Mouse (Mus musculus) brain, embryonic 14.5 days (tissue): ENCODE results near the gene Sipa1l1. TPM values are rescaled to one million over a fixed set of nuclear protein-coding genes. Genes with fewer than 3 reads are reported as not detected.

Source experiments
- DNase-seq: peaks from one replicate; pipeline ENCODE4 v3.0.0-alpha.2; 2011; ENCODE audit warnings: low read depth
- CTCF ChIP-seq: fragments of 200-500 bp; IDR thresholded peaks from 2 replicates; pipeline ENCODE4 v1.5.1; 2012; ENCODE audit warnings: inconsistent platforms, mild to moderate bottlenecking, moderate library complexity, borderline replicate concordance; ENCODE audit not compliant: insufficient read depth, insufficient read length; ENCODE audit errors: extremely low read depth
- POLR2A ChIP-seq: fragments of 200-500 bp; IDR thresholded peaks from 2 replicates; pipeline ENCODE4 v1.6.1; 2012; ENCODE audit warnings: mild to moderate bottlenecking, inconsistent platforms, borderline replicate concordance; ENCODE audit not compliant: poor library complexity, insufficient read depth, insufficient read length, severe bottlenecking; ENCODE audit errors: extremely low read depth
- polyA plus RNA-seq: library from polyadenylated mRNA; depleted of rRNA; stranded (reverse); fragments of >200 nt; gene quantifications from 2 replicates; pipeline ENCODE4 v1.2.3, GENCODE M21; 2012

The Sipa1l1 gene
- polyA plus RNA-seq, 1 experiment, result 24.1 TPM

DNA sequence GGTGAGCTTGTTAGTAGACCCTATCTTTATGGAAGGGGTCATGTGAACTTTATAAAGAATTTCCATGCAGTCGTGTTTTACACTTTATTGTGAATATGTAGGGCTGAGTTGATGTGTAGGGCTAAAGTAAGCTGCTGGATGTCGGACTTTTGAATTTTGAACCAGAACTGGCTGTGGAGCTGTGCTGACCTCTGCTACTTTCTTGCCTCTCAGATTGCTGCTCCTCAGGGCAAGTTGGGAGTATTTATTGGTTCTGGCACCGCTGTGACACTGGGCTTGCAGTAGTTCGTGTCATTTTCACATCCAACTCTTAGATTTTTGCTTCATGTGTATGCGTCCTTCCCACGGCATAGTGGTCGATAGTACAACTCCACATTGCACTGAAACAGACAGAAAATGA lies 49.1 kb downstream of the Sipa1l1 start:
- DNase-seq, result no peak
- no peak for TF ChIP-seq POLR2A
- TF ChIP-seq CTCF, result no peak

DNA sequence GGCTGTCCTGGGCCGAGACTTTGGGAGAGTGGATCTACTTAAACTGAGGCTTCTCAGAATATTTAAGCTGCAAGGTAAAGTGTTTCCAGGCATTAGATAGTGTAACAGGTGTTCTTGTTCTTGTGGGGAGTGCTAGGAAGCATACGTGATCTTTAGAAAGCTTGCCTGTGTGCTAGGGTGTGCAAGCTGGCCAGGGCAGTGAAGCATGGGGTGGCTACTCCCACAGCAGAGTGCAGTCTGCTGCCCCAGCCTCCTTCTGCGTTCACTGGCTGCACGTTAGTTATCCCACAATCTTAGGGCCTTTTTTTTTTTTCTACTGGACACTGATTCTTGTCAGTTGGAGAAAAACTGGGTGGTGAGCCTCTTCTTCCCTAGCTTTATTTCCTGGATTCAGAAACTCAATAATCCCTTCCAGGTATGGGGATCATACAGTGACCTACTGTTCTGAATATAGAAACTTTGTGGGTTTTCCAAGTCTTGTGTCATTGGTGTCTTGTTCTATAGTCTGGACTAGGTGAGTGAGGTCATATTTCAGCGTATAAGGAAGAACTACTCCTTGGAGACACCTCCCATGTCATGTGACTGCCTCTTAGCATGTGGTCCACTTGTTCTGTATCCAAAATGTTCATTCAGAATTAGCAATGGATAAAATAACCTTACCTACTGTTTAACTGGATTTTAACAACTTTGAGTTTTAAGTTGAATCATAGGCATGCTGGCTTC lies 51.4 kb downstream of the Sipa1l1 start:
- DNase-seq, result no peak
- TF ChIP-seq CTCF, result no peak

DNA sequence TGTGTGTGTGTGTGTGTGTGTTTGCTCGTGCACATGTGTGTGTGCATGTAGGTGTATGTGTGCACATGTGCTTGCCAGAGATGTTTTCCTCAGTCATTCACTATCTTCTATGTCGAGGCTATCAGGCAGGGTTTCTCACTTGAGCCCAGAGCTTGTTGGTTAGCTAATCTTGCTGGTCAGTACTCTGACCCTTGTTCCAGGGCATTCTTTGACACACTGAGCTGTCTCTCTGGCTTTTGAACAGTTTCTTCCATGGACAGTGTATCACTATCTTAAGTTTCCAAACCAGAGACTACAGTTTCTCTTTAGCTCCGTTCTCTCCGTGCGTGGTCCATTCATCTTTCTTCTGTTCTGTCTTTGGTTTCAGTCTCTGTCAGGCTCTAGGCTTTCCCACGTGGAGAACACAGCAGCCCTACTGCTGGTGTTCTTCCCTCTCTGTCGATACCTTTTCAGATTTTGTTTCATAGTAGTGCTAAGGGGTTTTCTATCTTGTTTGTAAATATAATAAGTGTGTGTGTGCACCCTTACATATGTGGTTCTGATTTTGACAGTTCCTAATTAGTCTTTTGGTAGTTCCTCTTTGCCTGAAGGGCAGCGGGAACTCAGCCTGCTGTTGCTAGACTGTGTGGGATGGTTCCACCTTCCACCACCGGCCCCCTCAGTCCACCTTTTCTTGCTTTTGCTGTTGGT lies 54.2 kb downstream of the Sipa1l1 start:
- TF ChIP-seq CTCF (no peak), POLR2A (no peak)
- no peak for DNase-seq

DNA sequence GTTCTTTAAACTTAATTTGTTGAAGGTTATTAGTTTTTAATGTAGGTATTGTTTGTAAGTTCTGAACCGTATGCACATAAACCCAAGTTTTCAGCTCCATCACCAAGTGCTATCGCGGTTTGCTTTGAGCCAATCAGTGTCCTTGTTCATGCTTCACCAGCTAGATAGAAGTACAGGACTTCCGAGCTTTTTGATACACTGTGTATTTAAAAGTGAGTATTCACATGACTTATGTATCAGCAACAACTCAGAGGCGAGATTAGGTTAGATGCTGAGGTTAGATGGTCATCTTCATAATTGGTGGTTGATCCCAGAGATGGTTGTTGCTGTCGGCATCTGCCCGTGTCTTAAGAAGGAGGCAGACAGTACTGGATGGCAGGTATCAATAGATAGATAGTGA lies 55.7 kb downstream of the Sipa1l1 start:
- no peak for TF ChIP-seq POLR2A
- no peak for TF ChIP-seq CTCF
- no peak for DNase-seq

DNA sequence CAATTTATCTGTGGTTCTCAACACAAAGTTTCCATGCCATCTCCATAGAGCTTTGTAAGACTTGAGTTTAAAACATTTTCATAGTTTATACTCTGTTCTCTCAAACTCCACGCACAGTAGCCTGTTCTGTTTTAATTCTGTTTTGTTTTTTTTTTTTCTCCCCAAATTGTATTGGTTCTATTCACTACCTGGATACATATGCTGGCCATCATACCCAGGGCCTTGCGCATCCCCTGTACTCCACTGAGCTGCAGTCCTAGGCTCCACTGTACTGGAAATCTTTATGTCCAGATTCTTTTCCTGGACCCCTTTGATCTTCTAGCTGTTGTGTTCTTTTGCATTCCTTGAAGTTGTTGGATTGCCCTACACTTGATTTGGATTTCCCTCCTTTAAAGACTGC lies 56.2 kb downstream of the Sipa1l1 start:
- TF ChIP-seq POLR2A, result no peak
- no peak for TF ChIP-seq CTCF
- DNase-seq, result no peak

DNA sequence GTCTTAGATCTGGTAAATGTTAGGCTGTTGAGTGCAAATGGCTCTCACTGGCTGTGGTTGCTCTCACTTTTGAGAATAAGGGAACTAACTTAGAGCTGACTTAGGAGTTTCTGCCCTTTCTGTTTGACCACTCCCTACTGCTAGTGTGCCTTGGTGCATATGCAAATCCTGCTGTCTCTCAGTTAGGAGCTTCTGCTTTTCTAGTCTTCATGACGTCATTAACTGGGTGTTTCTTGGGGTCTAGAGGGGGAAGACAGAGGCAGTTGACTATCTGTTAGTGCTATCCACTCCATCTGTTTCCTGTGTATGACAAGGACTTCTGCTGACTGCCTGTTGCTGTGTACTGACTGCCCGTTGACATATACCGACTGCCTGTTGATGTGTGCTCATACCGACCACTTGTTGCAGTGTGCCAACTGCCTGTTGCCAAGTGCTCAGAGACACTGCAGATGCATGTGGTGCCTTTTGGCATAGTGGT lies 56.7 kb downstream of the Sipa1l1 start:
- DNase-seq, result no peak
- TF ChIP-seq CTCF (no peak), POLR2A (no peak)

DNA sequence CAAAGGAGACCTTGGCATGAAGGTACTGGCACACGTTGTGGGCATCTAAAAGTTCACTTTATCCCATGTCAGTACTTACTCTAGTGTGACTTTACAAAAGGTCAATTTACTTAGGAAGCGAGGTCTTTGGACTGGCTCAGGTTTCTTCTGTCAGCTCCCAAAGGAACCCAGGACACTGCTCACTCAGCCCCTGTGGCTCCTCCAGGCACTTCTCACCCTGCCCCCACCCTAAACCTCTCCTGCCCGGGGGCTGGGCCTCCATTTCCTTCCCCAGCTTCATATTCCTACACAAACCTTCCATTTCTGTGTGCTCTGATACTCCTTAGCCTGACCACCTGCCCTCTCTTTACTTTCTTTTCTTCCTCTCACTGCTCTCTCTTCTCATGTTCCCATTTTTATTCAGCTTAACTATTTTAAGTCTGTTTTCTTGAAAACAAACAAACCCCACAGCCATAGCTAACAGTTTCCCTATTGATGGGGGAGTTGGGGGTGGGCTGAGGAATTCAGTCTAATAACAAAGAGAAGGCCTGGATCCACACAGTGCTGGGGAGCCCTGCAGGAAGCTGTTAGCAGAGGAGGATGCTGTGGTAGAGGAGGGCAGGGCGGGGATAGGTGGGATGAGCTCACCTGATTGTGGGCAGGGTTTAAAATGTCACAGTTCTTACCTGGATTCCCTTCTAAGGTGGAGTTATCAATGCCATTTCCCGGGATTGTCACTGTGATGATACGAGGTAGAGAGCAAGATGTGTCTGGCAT lies 57.4 kb downstream of the Sipa1l1 start:
- no peak for DNase-seq
- TF ChIP-seq POLR2A (no peak), CTCF (no peak)

DNA sequence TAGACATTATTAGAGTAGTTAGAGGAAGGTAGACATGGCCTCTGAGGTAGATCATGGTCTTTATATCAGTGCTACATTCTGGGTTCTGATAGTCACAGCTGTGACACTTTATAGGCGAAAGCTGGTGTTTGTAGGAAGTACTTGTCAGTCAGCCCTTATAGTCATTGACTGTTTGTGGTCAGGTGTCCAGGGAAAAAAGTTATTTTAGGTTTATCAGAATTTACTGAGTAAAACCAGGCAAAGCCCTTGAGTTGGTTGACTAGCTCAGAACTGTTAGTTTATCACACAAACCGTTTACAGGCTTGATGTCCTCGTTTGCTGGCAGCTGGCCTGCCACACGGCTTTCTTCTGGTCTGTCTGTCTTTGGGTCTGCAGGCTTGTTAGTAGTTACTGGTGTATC lies 61.0 kb downstream of the Sipa1l1 start:
- peak; percentile 5 for DNase-seq
- TF ChIP-seq POLR2A (no peak), CTCF (no peak)

DNA sequence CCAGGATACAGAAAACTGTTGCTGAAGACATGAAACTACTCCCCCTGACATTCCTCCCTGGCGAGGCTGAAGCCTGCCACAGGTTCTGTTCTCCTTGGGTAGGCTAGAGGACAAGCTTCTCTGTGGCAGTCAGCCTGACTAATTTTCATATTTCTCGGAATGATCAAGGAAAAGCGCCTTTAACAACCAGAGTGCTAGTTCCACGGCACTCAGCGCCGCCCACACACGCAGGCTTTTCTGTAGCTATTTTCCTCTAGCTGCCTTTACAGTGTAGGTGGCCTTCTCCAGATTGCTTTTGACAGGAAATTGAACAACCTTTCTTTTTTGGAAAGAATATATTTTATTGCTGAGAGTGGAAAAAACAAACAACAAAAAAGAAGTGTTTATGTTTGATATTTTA lies 62.1 kb downstream of the Sipa1l1 start:
- TF ChIP-seq CTCF (no peak), POLR2A (no peak)
- peak; percentile 6 for DNase-seq

DNA sequence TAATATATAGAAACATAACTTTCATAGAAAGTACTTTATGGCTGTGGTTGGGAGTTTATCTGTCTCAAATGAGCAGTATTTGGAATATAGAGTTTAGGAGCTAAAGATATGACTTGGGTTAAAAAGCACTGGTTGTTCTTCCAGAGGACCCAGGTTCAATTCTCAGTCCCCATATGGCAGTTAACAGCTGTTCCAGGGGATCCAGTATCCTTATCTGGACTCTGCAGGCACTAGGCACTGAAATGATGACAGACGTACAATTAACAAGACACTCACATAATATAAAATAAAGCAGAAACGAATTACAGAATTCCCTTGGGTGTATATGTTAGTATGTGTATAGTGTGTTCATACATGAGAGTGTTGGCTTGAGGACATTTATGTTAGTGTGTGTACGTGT lies 64.1 kb downstream of the Sipa1l1 start:
- TF ChIP-seq CTCF, result no peak
- no peak for TF ChIP-seq POLR2A
- no peak for DNase-seq

DNA sequence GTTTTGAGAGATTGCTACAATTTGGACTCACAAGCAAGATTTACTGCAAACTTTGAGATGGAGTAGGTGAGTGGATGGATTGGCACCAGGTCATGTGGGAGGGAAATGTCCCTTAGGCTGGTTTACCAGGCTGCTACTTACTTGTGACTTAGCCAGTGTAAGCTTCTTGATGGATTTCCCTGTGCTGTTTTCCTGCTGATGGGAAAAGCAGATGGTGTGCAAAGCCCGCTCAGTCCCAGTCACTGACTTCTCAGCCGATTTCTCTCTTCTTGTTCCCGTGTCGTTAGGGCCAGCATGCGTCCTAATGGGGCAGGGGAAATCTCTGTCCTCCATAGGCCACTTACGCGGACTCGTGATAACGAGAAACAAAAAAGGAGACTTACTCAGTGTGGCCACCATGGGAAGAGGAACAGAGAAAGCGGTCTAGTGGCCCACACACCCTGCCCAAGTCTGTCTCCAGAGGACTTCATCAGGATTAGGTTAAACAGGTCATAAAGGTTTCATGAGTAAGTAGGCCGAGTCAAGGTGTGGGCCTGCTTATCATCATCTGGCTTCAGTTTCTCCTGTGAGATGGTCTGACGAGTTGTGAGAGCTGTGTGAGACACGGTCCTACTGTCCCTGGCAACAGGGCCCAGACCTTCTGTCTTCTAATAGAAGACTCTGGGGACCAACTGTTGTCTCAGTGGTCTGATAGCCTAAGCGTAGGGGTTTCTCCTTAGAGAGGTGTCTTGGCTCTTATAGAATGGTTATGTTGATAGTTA lies 65.5 kb downstream of the Sipa1l1 start:
- no peak for DNase-seq
- TF ChIP-seq CTCF (no peak), POLR2A (no peak)

DNA sequence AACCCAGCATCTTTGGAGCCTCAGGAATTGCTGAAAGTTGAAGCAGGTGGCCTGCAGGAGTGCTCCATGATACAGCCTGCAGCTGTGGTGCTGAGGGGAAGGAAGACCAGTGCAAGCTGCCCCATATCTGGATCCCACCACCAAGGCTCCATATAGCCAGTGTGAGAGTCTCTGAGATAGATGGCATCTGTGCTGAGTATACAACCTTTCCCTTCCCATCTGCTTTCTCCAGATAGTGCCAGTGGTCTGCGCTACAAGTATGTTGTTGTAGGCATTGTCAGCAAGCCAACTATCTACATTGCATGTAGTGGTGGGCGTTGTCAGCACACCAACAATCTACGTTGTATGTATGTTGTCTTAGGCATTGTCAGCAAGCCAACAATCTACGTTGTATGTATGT lies 68.0 kb downstream of the Sipa1l1 start:
- DNase-seq, result no peak
- TF ChIP-seq CTCF, result no peak
- TF ChIP-seq POLR2A, result no peak
